Mouse (Mus musculus) liver, postnatal 0 days (tissue): ENCODE measurements around the gene Ifi27l2a. TPM values are rescaled to one million over a fixed set of nuclear protein-coding genes. Genes with fewer than 3 reads are reported as not detected.
"Not testable (repeated sequence)": the region's sequence is repeated elsewhere in the genome, so short reads cannot be mapped to it uniquely, and the experiment has no call there.

Source experiments
- ATAC-seq: fragments of 200-750 bp; cut with Nextera tagmentation; 2 replicates; pipeline ENCODE4 v1.8.0; 2017; ENCODE audit warnings: mild to moderate bottlenecking, moderate library complexity
- DNase-seq: peaks from one replicate; pipeline ENCODE4 v3.0.0-alpha.2; 2016
- H3K27ac ChIP-seq: fragments of 300-500 bp; sonication (generic); 2 replicates; pipeline ENCODE4 v1.5.1; 2014; ENCODE audit warnings: antibody characterized with exemption, moderate library complexity, mild to moderate bottlenecking, low read depth
- H3K27me3 ChIP-seq: fragments of 300-500 bp; sonication (generic); 2 replicates; pipeline ENCODE4 v1.6.1; 2014; ENCODE audit warnings: low read length, control low read depth, mixed read lengths; ENCODE audit not compliant: insufficient read depth
- H3K36me3 ChIP-seq: fragments of 300-500 bp; sonication (generic); replicated peaks from 2 replicates; pipeline ENCODE4 v1.6.1; 2014; ENCODE audit warnings: mild to moderate bottlenecking, control low read depth, low read length, moderate library complexity, mixed read lengths; ENCODE audit not compliant: insufficient read depth
- H3K4me1 ChIP-seq: fragments of 300-500 bp; sonication (generic); 2 replicates; pipeline ENCODE4 v1.6.1; 2014; ENCODE audit warnings: antibody characterized with exemption, mild to moderate bottlenecking, control low read depth; ENCODE audit not compliant: insufficient read depth
- H3K4me2 ChIP-seq: fragments of 300-500 bp; sonication (generic); 2 replicates; pipeline ENCODE4 v1.6.1; 2014; ENCODE audit warnings: low read depth, mild to moderate bottlenecking, low read length, moderate library complexity, mixed read lengths
- H3K4me3 ChIP-seq: fragments of 300-500 bp; sonication (generic); 2 replicates; pipeline ENCODE4 v1.5.1; 2014; ENCODE audit warnings: low read depth, low read length
- H3K9ac ChIP-seq: fragments of 300-500 bp; sonication (generic); replicated peaks from 2 replicates; pipeline ENCODE4 v1.6.1; 2014; ENCODE audit warnings: mild to moderate bottlenecking, moderate library complexity
- H3K9me3 ChIP-seq: fragments of 300-500 bp; sonication (generic); 2 replicates; pipeline ENCODE4 v1.6.1; 2016; ENCODE audit warnings: mild to moderate bottlenecking, control low read depth, low read length, mixed read lengths
- CTCF ChIP-seq: sonication (generic); IDR thresholded peaks from 2 replicates; pipeline ENCODE4 v1.5.1; 2016; ENCODE audit warnings: antibody characterized with exemption, low read depth
- EP300 ChIP-seq: IDR thresholded peaks from 2 replicates; pipeline ENCODE4 v1.6.1; 2016; ENCODE audit warnings: antibody characterized with exemption, low read depth, mild to moderate bottlenecking
- WGBS: fragments of 180-500 bp; shearing (Covaris S2); extraction: QIAGEN DNeasy Blood & Tissue Kit; methylation state at CpG from one replicate; pipeline ENCODE4 v1.1.7; 2014; ENCODE audit not compliant: insufficient replicate concordance; 5-methylcytosine and 5-hydroxymethylcytosine counted together
- polyA plus RNA-seq: library from polyadenylated mRNA; unstranded; fragments of >200 nt; fragmentation: Nextera tagmentation; extraction: Ambion mirVana; gene quantifications from 2 replicates; pipeline ENCODE4 v1.2.1, GENCODE M21; 2015

Ifi27l2a gene
- polyA plus RNA-seq: 46.6 and 49.7 TPM in 2 replicates

DNA sequence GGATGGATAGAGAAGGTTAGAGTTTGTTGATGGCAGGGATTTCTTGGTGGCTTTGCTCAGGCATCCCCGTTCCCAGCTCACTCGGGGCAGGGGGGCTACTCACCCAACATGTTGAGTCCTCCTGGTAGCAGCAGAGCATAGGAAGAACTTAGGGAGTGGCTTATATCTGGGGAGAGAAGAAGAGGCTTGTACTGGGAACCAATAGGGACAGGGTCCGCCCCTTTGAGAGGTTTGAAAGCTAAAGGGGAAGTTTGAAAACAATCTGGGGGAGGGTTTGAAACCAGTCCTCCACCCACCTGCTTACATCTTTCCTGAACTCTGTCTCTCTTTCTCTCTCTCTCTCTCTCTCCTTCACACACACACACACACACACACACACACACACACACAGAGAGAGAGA, at the start of gene Ifi27l2a:
Ifi27l2a (minus strand) TSS at position 157 of the 400 bp plus-strand sequence.
- TF ChIP-seq EP300 (no peak), CTCF (no peak)
- H3K9me3 ChIP-seq: no peaks in the 10 kb centered on the region
- H3K27me3 ChIP-seq: no peaks in the 10 kb centered on the region
- H3K27ac ChIP-seq: no peak within 1 kb of the TSS
- peak within 1 kb of the TSS; percentile 30 for H3K4me3 ChIP-seq
- DNase-seq (no peak), ATAC-seq (no peak)
- WGBS: 44% methylated on average over 3 of the region's 3 CpGs
- H3K4me2 ChIP-seq: peak within 1 kb of the TSS; percentile 41
- H3K36me3 ChIP-seq: peaks cover 5% of the 10 kb centered on the region; the same call in 1 of the 2 replicates
- no peak within 1 kb of the TSS for H3K9ac ChIP-seq
- no peaks in the 10 kb centered on the region for H3K4me1 ChIP-seq

DNA sequence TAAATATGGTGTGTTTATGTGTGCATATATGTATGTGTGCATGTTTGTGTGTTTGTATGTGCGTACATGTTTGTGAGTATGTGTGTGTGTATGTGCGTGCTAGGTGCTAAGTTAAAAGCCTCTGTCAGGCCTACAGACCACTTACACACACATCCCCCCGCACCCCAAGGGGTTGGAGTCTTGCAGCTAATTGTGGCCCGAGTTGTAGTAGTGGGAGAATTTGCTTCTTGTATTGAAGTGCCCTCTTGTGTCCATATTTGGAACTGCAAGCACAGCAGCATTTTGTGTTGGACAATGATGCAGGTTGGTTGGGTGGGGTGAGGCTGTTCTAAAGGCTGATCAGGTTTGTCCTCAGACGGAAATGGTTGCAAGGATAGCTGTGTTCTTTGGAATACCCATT, 49.3 kb upstream of the Ifi27l2a start:
- Histone ChIP-seq H3K9ac (no peak overlapping the region), H3K36me3 (no peaks in the 10 kb centered on the region), H3K4me2 (no peak overlapping the region), H3K9me3 (no peaks in the 10 kb centered on the region), H3K27me3 (no peaks in the 10 kb centered on the region), H3K4me3 (no peak overlapping the region), H3K4me1 (no peaks in the 10 kb centered on the region), H3K27ac (no peak overlapping the region)
- 30% methylated on average over 5 of the region's 5 CpGs for WGBS
- TF ChIP-seq CTCF (peak; percentile 94), EP300 (no peak)
- ATAC-seq (peak; percentile 57), DNase-seq (peak; percentile 75)

DNA sequence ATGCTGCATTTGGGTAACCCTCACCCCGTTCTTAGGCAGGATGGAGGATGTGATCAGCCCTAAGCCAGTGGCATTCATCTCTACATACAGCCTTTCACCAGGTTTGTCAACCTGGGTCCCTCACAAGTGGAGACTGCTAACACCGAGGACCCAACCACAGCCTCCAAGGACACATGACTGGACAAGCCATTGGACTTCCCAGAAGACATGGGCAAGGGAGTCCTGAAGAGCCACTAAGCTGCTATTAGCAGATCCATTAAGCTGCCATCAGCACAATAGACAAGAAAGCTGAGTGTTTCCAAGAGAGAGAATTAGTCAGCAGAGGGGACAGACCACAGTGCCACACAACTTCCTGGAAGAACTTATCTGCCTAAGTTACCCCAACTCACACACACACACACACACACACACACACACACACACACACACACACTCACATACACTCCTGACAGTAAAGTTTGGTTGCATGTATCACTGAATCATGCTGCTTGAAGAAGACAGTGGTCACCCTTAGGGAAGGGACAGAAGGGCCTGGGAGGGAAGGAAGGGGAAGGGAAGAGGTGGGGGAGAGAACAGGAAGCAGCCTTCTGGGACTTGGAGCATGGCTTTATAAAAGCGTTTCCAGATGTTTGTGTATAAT, 47.7 kb upstream of the Ifi27l2a start:
- no peaks in the 10 kb centered on the region for H3K9me3 ChIP-seq
- H3K4me2 ChIP-seq: no peak overlapping the region
- TF ChIP-seq CTCF: no peak
- no peak for TF ChIP-seq EP300
- no peak for ATAC-seq
- H3K27me3 ChIP-seq: no peaks in the 10 kb centered on the region
- H3K4me1 ChIP-seq: no peaks in the 10 kb centered on the region
- H3K36me3 ChIP-seq: no peaks in the 10 kb centered on the region
- H3K27ac ChIP-seq: no peak overlapping the region
- H3K4me3 ChIP-seq: no peak overlapping the region
- no peak for DNase-seq
- no peak overlapping the region for H3K9ac ChIP-seq
- 54% methylated on average over 3 of the region's 3 CpGs for WGBS

DNA sequence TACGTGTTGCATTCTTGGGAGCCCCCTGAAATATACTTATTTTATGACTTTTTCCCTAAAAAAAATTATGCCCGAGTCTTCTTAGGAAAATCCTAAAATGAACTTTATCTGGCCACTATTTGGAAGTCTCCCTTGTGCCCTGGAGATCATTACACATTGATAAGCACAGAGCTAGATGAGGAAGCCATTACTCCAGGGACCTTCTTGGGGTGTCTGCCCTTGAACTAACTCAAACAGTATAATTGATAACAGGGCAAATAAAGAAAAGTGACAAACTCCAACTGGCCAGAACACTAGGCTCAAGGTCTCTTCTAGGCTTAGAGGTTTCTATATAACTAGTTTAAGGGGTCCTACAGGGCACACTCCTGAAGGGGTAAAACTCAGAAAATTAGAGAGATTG, 44.3 kb upstream of the Ifi27l2a start:
- Histone ChIP-seq H3K27me3 (no peaks in the 10 kb centered on the region), H3K4me3 (no peak overlapping the region), H3K9me3 (no peaks in the 10 kb centered on the region), H3K4me2 (no peak overlapping the region), H3K36me3 (no peaks in the 10 kb centered on the region), H3K4me1 (no peaks in the 10 kb centered on the region), H3K9ac (no peak overlapping the region), H3K27ac (no peak overlapping the region)
- no peak for ATAC-seq
- no peak for DNase-seq
- WGBS: 63% methylated on average over 2 of the region's 2 CpGs
- TF ChIP-seq EP300 (no peak), CTCF (no peak)

DNA sequence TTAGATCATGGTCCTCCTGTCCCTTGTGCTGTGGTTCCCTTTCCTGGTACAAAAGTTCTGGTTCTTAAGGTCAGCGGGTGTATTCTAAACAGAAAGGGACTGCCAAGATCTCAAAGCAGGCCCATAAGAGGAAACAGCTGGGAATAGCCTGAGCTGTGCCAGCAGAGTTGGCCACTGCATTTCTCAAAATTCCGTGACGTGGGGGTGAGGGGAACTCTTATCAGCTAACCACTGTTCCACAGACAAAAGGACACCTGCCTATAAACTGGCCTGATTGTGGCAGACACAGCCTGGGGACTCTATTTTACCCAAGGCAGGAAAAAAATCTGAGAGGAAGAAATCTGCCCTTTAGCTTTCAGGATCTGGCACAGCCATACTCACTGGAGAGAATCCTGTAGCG, 43.8 kb upstream of the Ifi27l2a start:
- Histone ChIP-seq H3K36me3 (no peaks in the 10 kb centered on the region), H3K27me3 (no peaks in the 10 kb centered on the region), H3K4me1 (no peaks in the 10 kb centered on the region), H3K9me3 (no peaks in the 10 kb centered on the region), H3K4me3 (no peak overlapping the region), H3K9ac (no peak overlapping the region), H3K4me2 (no peak overlapping the region), H3K27ac (no peak overlapping the region)
- 46% methylated on average over 4 of the region's 4 CpGs for WGBS
- ATAC-seq (no peak), DNase-seq (no peak)
- TF ChIP-seq EP300: no peak
- TF ChIP-seq CTCF: no peak

DNA sequence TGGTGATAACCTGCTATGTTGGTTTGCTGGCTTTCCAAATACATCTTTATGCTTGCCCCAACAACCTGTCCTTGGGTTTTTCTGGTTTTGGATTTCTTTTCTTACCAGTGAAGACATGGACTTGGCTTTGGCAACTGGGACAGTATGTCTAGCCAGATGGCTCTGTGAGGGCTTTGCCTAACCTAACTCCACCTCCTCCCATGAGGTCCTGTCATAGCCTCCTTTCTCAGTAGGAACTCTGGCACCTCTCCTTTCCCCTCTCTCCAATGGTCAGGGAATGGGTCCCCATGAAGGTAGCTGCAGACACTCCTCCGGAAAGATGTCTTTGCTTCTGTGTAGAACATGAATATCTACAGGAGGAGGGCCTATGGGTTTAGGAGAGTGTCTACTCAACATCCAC, 43.2 kb upstream of the Ifi27l2a start:
- TF ChIP-seq EP300 (no peak), CTCF (no peak)
- Histone ChIP-seq H3K27ac (no peak overlapping the region), H3K9ac (no peak overlapping the region), H3K4me1 (0 out of 2 replicates have a peak, but pooled peaks cover 2% of the 10 kb centered on the region), H3K27me3 (no peaks in the 10 kb centered on the region), H3K36me3 (no peaks in the 10 kb centered on the region), H3K4me2 (no peak overlapping the region), H3K4me3 (no peak overlapping the region), H3K9me3 (no peaks in the 10 kb centered on the region)
- DNase-seq (no peak), ATAC-seq (no peak)
- WGBS: 68% methylated on average over 1 of the region's 1 CpGs

DNA sequence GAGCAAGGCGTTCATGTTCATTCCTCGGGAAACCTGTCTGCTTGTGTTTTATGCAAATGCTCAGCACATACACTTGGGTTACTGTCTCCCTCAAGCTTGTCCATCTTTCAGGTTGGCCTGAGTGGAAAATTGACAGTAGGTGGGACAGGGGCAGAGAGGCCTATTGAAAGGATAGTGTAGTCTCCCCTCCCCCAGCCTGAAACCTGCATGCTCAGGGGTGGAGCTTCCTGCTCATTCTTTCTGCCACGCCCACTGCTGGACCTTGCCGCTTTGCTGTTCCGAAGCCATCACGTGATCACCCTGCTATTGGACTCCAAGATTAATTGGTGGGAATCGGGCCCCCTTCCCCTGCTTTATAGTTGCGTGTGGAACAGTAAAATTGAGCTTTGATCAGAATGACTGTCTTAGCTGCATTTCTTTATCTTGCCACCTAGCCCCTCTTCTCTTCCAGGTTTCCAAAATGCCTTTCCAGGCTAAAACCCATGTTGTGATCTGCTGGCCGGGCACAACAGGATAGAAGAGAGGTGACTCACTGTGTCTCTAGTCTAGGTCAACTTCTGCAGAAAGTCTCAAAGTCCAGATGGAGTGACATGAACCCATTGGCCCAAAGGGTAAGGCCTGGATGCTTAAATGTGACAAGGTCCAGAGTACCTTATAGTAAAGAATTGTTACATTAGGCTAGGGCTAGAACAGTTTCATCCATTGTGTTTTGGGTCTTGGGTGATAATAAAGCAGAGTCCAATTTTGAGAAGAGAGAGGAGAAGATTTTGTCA, 40.9 kb upstream of the Ifi27l2a start:
- WGBS: 59% methylated on average over 9 of the region's 9 CpGs
- H3K9me3 ChIP-seq, ATAC-seq, H3K4me2 ChIP-seq, H3K9ac ChIP-seq, H3K4me1 ChIP-seq, H3K4me3 ChIP-seq, DNase-seq, H3K27me3 ChIP-seq, H3K27ac ChIP-seq, H3K36me3 ChIP-seq: not testable (repeated sequence)
